Mouse (Mus musculus): ENCODE data around the gene Vav3. TPM values are rescaled to one million over a fixed set of nuclear protein-coding genes. Genes with fewer than 3 reads are reported as not detected.

Vav3 gene
- total RNA-seq, 2 experiments from 2014 or later = 15.5 to 25.7 TPM

DNA sequence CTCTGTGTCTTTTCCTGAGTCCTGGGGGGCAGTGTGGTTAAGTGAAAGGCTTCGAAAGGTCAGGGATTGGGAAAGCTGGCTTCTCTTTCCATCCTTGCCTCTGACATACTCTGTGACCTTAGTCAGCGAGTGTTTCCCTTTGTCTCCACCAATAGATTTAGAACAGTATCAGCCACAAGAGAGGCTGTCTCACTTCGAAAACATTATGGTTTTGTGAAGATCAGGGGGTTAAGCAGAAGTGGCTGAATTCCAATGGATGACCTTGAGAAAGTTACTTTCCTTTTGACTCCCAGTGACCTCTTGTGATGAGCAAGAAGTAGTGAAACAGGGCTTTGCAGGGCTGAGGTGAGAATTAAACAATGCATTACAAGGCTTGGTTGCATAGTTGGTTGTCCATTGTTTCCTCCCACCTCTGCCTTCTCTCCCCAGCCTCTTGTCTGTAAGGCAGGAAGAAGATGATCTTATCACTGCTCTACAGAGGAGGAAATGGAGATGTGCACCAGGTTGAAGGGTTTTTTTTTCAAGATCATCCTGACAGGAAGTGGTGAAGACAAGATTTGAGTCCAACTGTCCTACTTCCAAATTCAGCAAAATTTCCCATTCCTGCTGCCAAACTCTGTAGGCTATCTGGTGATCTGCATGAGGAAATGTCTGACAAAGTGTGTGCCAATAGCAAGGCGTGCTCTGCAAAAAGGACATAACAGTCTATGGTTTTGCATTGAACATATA, 11.7 kb downstream of the Vav3 start:
- no peak for ATAC-seq (replicated peaks; ENCODE audit: low FRiP score, poor library complexity, severe bottlenecking)

DNA sequence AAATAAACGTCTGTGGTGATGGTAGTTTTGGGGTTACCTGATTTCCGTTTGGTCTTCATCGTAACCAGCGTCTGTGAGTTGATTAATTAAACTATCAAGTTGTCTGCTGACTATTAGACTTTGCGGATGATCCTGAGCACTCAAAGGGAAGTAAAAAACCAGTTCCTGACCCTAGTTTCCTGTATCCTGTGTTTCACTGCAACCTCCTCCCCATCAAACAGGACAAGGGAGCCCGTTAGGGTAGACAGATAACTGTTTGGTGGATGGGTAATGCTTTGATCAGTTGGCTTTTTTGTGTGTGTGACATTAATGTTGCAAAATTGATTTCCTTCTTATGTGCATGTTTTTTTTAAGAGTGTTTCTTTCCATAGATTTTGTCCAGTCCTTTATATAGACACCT, 12.2 kb downstream of the Vav3 start:
- ATAC-seq (replicated peaks; ENCODE audit: low FRiP score, poor library complexity, severe bottlenecking) = no peak

DNA sequence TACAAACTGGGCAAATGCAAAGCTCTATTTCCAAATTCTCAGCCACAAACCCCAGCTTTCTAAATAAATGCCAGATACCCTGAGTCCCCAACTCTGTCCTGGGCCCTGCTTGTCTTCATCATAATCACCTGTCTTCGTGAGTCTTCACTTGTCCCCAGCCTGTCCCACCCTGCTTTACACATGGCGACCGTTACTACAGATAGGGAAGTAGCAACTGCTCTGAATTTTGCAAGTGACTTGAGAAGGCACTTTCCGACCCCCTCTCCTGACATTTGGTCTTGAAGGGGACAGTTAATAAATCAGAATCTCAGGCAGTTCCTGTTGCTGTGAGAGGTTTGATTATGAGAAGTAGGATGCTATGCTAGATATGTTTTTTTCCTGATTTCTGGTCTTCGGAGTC, 13.4 kb downstream of the Vav3 start:
- no peak for ATAC-seq (replicated peaks; ENCODE audit: low FRiP score, poor library complexity, severe bottlenecking)

DNA sequence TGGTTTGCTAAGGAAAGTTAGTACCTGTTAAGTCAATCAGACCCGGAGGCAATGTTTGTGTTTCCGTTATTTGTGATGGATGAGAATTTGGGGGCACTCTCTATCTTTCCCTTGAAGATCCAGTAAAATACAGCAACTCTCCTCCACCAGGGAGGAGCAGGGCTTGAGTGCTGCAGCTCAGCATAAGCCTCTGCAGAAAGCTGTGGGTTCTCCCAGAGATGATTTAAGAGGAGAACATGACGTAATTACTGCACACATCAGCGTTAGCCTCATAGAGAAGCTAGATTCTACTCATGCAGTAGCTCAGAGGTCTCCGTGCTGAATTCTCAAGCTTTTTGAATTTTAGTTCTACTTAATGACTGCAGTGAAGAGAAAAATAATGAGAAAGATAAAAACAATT, 14.7 kb downstream of the Vav3 start:
- ATAC-seq (replicated peaks; ENCODE audit: low FRiP score, poor library complexity, severe bottlenecking) = no peak

DNA sequence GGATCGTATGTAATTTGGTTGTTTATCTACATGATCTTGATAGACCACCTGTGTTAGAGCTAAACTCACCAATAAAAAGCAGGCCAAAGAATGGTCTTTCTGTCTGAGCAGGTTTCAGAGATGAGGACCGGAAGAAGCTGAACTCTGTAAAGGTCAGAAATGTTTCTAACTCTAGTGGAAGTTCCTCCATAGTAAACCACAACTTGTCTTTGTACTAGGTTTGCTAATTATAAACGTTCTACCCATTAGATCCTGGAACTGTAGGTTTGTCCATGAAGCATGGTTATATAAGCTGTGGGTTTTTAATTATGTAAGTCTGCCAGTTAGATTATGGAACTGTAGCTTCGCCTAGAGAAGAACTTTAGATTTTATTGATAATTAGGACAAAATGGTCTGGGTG, 20.3 kb downstream of the Vav3 start:
- ATAC-seq (replicated peaks; ENCODE audit: low FRiP score, poor library complexity, severe bottlenecking) = no peak

DNA sequence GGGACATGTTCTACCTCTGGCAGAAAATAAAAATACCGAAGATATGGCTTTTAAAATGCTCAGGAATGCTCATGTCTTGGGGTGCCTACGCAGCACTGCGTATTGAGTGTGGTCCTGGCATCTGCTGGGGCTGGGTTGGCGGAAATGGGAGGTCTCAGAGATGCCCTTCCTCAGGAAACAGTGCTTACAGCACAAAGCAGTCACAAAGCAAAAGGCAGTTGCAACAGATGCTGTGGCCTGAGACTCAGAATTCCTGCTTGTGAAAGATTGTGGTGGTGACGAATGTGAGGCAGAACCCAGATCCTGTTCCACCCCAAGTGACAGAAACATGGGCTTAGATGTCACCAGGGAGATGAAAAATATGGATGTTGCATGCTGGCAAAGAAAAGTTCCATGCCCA, 21.4 kb downstream of the Vav3 start:
- no peak for ATAC-seq (replicated peaks; ENCODE audit: low FRiP score, poor library complexity, severe bottlenecking)

DNA sequence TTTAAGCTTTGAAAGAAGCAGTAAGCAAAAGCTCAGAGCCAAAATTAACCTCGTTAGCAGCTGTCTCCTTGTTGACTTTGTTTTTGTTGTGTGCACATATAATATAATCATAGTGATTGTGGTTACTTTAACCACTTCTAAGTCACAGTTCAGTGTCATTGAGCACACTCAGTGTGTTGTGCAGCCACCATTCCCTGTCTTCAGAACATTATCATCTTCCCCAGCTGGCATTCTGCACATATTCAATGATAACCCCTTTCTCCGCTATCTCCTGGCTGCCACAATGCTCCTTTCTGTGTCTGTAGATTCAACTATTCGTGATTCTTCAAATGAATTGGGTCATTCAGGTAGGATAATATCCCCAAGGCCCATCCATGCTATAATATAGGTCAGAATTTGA, 21.9 kb downstream of the Vav3 start:
- no peak for ATAC-seq (replicated peaks; ENCODE audit: low FRiP score, poor library complexity, severe bottlenecking)

DNA sequence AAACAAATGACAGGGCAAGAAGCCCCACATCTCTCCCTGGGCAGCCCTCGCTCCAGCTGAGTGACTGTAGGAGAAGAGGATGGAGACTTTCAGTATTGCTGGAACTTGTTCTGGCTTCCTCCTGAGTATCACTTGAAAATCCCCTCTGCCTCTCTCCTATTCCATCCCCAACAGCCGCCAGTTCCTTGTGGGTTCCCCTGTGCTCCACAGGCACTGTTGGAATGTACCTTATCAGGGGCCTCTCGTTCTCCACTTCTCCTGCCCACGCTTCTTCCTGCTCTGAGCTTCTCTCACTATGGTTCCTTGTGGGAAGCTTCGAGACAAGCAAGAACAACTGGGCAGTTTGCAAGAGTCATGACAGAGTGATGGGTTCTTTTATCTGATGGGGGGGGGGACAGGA, 23.1 kb downstream of the Vav3 start:
- no peak for ATAC-seq (replicated peaks; ENCODE audit: low FRiP score, poor library complexity, severe bottlenecking)

DNA sequence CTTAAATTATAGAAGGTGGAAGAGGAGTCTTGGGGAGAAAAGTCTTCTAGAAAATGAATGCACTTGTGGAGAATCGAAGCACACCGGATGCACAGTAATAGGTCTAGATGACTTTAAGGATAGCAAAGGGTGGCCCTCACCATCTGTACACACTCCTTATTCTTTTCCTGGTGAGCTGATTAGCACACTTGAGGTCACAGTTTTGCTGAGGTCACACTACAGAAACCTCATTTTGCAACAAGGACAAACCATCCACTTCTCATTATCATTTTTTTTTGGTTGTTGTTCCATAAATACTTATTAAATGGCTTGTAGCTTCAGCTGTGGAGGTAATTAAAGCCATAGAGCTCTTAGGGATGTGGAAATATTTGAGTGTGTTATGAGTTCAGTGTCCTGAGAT, 25.4 kb downstream of the Vav3 start:
- no peak for ATAC-seq (replicated peaks; ENCODE audit: low FRiP score, poor library complexity, severe bottlenecking)

DNA sequence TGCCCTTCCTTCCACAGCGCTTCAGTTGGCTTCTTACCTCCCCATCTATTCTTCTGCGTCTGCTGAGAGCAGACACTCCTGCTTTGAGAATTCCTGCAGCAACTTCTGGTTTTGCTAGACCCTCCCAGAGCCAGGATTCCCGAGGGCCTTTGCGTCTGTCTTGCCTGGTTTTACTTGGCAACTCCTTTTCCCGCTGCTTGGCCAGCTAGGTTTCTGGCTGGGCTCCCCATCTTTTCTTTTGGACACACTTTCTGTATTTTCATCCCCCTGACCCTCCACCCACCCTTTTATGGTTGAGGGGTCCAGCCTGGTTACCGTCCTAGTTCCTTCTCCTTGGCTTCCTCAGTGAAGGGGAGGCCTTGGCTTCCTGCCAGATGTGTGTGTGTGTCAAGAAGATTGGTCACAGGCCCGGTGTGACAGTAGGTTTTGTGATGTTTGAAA, 26.0 kb downstream of the Vav3 start:
- ATAC-seq (replicated peaks; ENCODE audit: low FRiP score, poor library complexity, severe bottlenecking) = no peak

DNA sequence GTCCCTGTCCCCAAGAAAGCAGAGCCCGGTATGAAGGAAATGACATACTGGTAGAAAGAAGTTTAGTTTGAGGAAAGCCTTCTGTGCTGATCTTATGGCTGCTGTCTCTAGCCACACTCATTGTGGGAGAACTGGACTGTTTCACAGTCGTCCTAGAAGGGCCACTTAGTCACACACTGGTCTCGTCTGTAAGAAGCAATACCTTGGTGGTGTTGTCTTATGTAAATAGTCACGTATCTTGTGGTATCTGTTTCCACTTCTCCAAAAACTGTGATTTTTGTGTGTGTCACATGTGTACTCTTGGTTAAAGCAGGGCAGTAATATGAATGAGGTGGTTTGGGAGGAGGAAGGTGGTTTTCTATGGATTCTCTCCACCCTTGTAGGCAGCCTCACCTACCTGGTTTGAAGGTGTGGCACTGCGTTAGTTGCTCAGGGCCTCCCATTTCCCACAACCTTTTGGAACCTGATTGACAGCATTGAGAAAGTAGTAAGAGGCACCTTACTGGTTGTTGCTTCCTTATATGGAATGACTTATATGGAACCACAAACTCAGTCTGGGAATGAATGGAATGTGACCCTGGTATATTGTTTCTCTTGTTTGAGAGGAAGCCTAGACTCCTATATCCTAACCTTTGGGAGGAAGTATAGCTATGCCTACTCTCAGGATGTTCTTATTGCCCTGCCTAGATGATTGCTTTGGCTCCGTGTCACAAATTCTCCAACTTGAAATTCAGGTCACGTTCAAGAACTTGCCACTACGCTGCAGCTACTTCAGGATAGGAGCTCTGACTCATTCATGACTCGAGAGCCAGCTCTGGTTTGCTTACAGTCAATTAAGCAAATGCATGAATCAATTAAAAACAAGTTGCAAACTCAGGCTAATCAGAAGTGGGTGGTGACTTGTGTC, 28.2 kb downstream of the Vav3 start:
- no peak for ATAC-seq (replicated peaks; ENCODE audit: low FRiP score, poor library complexity, severe bottlenecking)

DNA sequence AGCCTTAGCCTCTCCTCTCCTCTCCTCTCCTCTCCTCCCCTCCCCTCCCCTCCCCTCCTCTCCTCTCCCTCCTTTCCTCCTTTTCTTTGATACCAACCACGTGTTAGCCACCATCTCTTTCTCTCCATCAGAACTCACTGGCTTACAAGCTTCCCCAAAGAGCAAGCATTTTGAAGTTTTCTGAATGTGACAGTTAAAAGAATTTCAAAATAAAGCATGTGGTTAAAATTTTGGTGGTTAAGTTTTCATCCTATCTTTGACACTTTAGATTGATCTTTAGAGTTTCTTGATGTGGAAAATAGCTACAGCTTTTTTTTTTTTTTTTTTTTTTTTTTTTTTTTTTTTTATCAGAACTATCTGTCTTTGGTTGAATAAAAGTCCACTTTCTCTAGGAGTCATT, 31.1 kb downstream of the Vav3 start:
- no peak for ATAC-seq (replicated peaks; ENCODE audit: low FRiP score, poor library complexity, severe bottlenecking)

DNA sequence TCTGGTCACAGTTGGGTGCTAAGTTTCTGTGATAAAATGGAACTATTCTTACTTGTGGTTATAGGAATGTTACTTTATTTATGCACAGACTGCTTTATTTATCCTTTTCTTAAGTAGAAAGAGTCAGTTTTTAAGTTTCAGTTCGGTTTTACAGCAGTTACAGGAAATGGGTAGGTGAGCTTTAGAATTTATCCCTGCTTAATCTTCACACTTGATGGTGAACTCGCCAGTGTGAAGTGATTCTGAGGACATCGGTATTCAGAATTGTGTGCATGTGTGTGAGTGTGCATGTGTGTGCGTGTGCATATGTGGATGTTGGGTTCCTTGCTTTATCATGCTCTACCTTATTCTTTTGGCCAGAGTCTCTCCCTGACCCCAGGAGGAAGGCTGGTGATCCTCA, 32.2 kb downstream of the Vav3 start:
- ATAC-seq (replicated peaks; ENCODE audit: low FRiP score, poor library complexity, severe bottlenecking) = no peak

DNA sequence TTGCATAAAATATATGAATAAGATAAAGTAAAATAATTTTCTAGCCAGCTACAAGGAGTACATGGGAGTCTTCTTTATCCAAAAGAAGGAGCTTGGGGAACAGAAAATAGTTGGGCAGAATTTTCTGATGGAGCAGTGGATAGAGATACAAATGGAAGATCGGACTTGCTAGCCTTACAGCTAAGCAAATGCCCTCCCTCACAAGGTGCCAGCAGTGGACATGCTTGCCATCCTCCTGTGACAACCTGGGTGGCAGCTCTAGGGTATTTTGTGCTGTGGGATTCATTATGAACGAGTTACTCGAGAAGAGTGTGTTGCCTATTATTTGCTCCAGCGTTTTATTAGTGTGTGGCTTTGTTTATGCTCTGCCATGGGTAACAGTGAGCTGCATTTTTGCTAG, 37.8 kb downstream of the Vav3 start:
- ATAC-seq (replicated peaks; ENCODE audit: low FRiP score, poor library complexity, severe bottlenecking) = no peak

DNA sequence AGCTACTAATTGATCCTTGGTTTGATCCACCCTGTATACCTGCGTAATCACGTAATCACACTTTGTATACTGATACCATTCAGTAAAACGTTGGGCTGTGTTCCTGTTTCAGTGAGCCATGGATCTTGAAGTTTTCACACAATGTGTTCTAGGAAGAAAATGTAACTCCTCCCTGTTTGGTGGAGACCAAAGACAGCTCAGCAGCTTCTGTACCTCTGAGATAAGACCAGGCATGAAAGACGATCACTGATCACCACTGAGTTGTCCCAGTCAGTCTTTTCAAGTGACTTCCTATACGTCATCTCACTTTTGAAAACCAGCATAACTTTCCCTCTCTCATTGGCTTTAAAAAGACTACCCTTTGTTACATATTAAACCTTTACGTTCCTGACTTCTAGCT, 38.2 kb downstream of the Vav3 start:
- peak; percentile 60 for ATAC-seq (replicated peaks; ENCODE audit: low FRiP score, poor library complexity, severe bottlenecking)

DNA sequence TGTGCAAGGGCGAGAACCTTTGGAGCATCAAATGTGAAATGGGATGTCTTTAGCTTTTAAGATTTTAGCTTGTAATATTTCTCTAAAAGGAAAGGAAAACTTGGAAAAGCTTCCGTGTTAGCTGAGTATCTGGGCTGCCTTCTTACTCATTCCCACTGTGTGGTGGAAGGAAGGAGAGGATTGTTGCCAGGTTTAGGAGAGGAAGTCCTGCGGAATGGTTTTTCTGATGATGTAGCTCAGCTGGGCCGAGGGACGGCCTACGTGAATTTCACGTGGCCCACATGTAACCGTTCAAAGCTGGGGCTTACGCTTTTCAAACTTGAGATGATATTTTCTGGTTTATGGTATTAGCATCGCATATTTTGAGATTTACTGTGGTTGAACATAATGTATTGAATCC, 48.3 kb downstream of the Vav3 start:
- no peak for ATAC-seq (replicated peaks; ENCODE audit: low FRiP score, poor library complexity, severe bottlenecking)

DNA sequence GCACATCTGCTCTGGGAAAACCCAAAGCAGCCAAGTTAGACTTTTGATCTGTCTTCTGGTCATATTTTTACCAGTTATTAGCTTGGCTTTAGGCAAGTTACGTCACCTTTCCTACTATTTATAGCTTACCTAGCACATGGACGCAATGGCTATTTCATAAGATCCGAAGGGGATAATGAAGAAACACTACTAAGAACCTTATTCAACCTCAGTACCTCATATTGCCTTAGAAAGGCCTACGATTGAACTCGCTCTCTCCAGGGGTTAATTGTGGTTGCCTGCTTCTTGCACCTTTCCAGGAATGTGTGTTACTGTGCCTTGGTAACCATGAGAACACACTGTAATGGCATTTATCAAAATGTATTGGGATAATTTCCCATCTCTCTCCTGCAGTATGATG, 61.1 kb downstream of the Vav3 start:
- no peak for ATAC-seq (replicated peaks; ENCODE audit: low FRiP score, poor library complexity, severe bottlenecking)

DNA sequence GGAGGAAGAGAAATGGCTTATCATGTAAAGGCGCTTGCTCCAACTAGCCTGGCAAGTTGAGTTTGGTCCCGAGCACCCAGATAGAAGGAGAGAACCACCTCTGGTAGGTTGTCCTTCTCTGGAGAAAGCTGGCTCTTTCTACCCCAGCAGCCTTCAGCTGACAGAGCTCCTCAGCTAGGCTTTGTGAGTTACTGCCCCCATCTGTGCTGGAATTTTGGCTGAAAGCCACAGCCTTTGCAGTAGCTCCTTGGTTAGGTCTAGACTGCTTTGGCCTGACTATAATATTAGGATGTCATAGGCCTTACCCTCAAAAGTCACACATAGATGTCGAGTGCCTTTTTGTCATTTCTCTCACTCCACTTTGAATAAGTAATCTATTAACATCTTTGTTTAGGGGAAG, 70.8 kb downstream of the Vav3 start:
- ATAC-seq (replicated peaks; ENCODE audit: low FRiP score, poor library complexity, severe bottlenecking) = no peak

DNA sequence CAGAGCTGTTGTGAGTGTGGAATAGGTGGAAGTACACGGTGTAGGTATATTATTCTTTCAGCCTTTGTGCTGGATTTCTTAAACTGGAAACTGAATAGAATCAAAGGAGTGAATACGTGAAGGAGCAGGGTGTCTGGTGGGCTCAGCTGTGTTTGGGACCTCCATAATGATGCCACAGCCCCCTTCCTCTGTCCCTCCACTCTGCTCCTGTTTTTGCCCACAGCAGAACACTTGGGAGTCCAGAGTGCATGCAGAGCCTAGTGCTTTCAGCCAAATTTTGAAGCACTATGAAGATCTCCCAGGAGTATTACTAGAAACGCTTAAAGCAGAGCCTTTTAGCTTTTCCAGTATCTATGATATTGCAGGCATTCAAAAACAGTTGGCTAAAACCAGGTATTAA, 80.0 kb downstream of the Vav3 start:
- ATAC-seq (replicated peaks; ENCODE audit: low FRiP score, poor library complexity, severe bottlenecking) = no peak

DNA sequence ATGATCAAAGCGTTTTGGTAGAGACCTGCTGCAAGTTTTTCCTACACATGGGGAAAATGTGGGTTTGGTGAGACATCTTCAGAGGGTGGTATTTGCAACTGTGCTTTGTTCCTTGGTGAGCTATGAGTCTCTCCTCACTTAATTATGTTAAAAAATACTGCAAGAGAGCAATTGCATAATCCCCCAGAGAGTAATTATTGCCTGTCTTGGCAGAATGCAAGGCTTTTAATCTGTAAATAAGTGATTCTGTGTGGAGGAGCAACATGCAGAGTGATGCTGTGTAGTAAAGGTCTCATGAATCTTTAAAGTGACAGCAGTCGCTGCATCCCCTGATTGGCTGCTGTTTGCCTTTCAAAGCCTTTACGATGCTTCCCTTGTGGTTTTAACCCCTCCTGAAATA, 80.6 kb downstream of the Vav3 start:
- no peak for ATAC-seq (replicated peaks; ENCODE audit: low FRiP score, poor library complexity, severe bottlenecking)

DNA sequence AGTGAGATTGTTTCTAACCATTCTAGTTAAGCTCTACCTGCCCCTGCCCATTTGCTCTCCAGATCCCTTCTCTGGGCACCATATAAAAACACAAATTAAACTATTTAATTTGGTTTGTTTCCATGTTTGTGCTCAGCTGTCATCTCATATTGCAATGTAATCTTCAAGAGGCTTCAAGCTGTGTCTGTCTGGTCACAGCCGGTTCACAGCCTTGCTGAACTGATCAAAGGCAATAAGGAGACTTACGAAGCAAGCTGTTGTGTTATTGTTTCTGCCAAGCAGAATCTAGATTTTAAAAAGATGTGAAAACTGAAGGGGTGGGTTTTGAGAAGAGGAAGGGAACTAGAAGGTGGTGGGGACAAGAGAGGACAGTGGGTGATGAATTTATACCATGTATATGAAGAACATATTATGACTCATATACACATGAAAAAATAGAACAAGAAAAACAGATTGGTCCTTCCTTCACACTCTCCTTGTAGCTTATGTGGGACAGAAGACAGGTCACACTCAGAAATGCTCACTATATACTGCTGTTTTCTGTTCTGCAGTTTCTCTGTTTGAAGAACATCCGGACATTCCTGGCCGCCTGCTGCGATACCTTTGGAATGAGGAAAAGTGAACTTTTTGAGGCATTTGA, 83.1 kb downstream of the Vav3 start:
- ATAC-seq (replicated peaks; ENCODE audit: low FRiP score, poor library complexity, severe bottlenecking) = no peak

All from erythroblast, adult 5-6 weeks (primary cell).